Mouse (Mus musculus) kidney, embryonic 15.5 days (tissue): ENCODE measurements at regions not wholly inside any gene's neighbourhood (a gene's known extent, or its start where the extent isn't known, plus 50 kb on each side); places are given as distances from the start of the nearest gene placed in this dataset.

Experiments
- ATAC-seq: fragments of 200-750 bp; cut with Nextera tagmentation; replicated peaks from 2 replicates; pipeline ENCODE4 v1.8.0; 2017; ENCODE audit warnings: moderate TSS enrichment; ENCODE audit not compliant: low FRiP score
- H3K27ac ChIP-seq: fragments of 300-500 bp; sonication (generic); 2 replicates; pipeline ENCODE4 v1.5.1; 2015; ENCODE audit warnings: mild to moderate bottlenecking, inconsistent platforms
- H3K27me3 ChIP-seq: fragments of 300-500 bp; sonication (generic); 2 replicates; pipeline ENCODE4 v1.6.1; 2015; ENCODE audit warnings: inconsistent platforms
- H3K36me3 ChIP-seq: fragments of 300-500 bp; sonication (generic); 2 replicates; pipeline ENCODE4 v1.6.1; 2015; ENCODE audit warnings: inconsistent platforms
- H3K4me1 ChIP-seq: fragments of 300-500 bp; sonication (generic); 2 replicates; pipeline ENCODE4 v1.6.1; 2015; ENCODE audit warnings: inconsistent platforms
- H3K4me2 ChIP-seq: fragments of 300-500 bp; sonication (generic); 2 replicates; pipeline ENCODE4 v1.6.1; 2015; ENCODE audit warnings: moderate library complexity, mild to moderate bottlenecking, inconsistent platforms
- H3K4me3 ChIP-seq: fragments of 300-500 bp; sonication (generic); replicated peaks from 2 replicates; pipeline ENCODE4 v1.5.1; 2015; ENCODE audit warnings: mild to moderate bottlenecking, inconsistent platforms
- H3K9ac ChIP-seq: fragments of 300-500 bp; sonication (generic); 2 replicates; pipeline ENCODE4 v1.6.1; 2015; ENCODE audit warnings: mild to moderate bottlenecking, inconsistent platforms
- H3K9me3 ChIP-seq: fragments of 300-500 bp; sonication (generic); replicated peaks from 2 replicates; pipeline ENCODE4 v1.6.1; 2016; ENCODE audit warnings: inconsistent platforms
- WGBS: fragments of 180-500 bp; shearing (Covaris S2); methylation state at CpG from one replicate; pipeline ENCODE4 v1.1.7; 2015; ENCODE audit warnings: mixed read lengths; 5-methylcytosine and 5-hydroxymethylcytosine counted together

- H3K4me3 ChIP-seq, result no peak overlapping the region
- no peaks in the 10 kb centered on the region for H3K9me3 ChIP-seq
- WGBS, result 79% methylated on average over 7 of the region's 7 CpGs
- no peak overlapping the region for H3K9ac ChIP-seq
- H3K27me3 ChIP-seq, result 0 out of 2 replicates have a peak, but pooled peaks cover 2% of the 10 kb centered on the region
- ATAC-seq, result no peak
- no peaks in the 10 kb centered on the region for H3K36me3 ChIP-seq
- H3K4me2 ChIP-seq, result no peak overlapping the region
- no peak overlapping the region for H3K27ac ChIP-seq
- H3K4me1 ChIP-seq, result peaks cover 10% of the 10 kb centered on the region
These were observed 134.3 kb upstream of the Man2a1 start for GRCm38 (mm10) chr17:64466273-64466672.

DNA sequence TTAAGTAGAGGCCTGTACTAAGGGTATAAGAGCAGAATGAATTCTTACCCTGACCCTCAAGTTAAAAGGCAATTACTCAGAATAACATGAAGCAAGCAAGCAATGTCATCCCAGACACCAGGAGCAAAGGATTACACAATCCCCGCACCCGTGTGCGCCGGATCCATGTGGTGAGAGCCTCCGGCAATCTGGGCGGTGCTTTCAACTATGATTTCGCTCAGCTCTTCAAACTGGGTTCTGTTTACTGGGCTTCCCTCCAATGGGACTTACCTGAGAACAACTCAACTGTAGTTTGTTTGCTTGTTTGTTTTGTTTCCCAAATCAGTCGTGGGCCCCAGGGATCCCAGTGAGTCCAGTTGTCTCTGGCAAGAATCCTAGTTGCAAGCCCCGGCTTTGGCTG, 133.8 kb upstream of the Man2a1 start:
- peaks cover 10% of the 10 kb centered on the region for H3K4me1 ChIP-seq
- no peak overlapping the region for H3K9ac ChIP-seq
- 0 out of 2 replicates have a peak, but pooled peaks cover 2% of the 10 kb centered on the region for H3K27me3 ChIP-seq
- H3K9me3 ChIP-seq, result no peaks in the 10 kb centered on the region
- ATAC-seq, result no peak
- H3K4me2 ChIP-seq, result no peak overlapping the region
- H3K27ac ChIP-seq, result no peak overlapping the region
- 84% methylated on average over 9 of the region's 9 CpGs for WGBS
- H3K4me3 ChIP-seq, result no peak overlapping the region
- H3K36me3 ChIP-seq, result no peaks in the 10 kb centered on the region

DNA sequence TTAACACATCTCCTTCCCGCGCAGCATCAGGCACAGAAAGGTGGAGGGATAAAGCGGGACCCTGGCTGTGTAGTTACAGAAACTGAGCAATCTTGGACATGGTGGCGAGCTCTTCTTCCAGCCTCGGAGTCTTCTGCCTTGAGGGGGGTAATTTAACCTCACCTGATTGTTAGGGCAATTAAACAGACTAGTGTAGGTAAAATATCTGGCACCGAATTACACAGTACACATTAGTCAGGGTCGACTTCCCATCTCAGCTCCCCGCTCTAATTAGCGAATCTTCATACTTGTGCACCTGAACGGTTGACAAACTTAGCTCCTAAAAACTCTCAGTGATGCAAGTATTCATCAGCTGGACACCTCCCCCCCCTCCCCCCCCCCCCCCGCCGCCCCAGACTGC, 133.2 kb upstream of the Man2a1 start:
- 0 out of 2 replicates have a peak, but pooled peaks have one; percentile 33 for ATAC-seq
- Histone ChIP-seq H3K9me3 (no peaks in the 10 kb centered on the region), H3K4me2 (no peak overlapping the region), H3K9ac (no peak overlapping the region), H3K36me3 (no peaks in the 10 kb centered on the region), H3K4me3 (no peak overlapping the region), H3K27ac (no peak overlapping the region), H3K27me3 (0 out of 2 replicates have a peak, but pooled peaks cover 2% of the 10 kb centered on the region), H3K4me1 (peaks cover 10% of the 10 kb centered on the region)
- WGBS, result 53% methylated on average over 12 of the region's 12 CpGs

GRCm38 (mm10) chr17:64469754-64470400, 130.7 kb upstream of the Man2a1 start:
- no peaks in the 10 kb centered on the region for H3K36me3 ChIP-seq
- H3K27me3 ChIP-seq, result 0 out of 2 replicates have a peak, but pooled peaks cover 2% of the 10 kb centered on the region
- no peak for ATAC-seq
- peak overlapping the region; percentile 11 for H3K4me3 ChIP-seq
- no peak overlapping the region for H3K27ac ChIP-seq
- H3K4me1 ChIP-seq, result peaks cover 10% of the 10 kb centered on the region
- peak overlapping the region; percentile 50 for H3K4me2 ChIP-seq
- WGBS, result 16% methylated on average over 12 of the region's 12 CpGs
- no peaks in the 10 kb centered on the region for H3K9me3 ChIP-seq
- H3K9ac ChIP-seq, result no peak overlapping the region

DNA sequence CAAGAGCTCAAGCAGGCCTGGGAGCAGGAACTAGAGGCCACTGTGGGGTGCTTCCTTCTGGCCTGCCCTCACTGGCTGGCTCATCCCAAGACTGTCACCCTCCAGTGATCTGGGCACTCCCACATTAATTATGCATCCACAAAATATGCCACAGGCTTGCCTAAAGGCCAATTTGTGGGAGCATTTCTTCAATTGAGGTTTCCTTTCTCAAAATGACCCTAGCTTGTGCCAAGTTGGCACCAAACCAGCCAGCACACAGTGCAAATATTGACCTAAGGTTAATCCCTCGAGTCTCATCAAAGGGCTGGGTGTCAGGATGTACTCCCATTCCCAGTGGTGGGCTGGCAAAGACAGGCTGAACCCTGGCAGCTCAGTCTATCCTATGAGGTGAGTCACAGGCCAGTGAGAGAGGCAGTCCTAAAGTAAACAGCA, 119.9 kb upstream of the Man2a1 start:
- Histone ChIP-seq H3K36me3 (no peaks in the 10 kb centered on the region), H3K9ac (no peak overlapping the region), H3K9me3 (no peaks in the 10 kb centered on the region), H3K27ac (no peak overlapping the region), H3K4me1 (peaks cover 4% of the 10 kb centered on the region; the same call in 1 of the 2 replicates), H3K27me3 (no peaks in the 10 kb centered on the region), H3K4me3 (no peak overlapping the region), H3K4me2 (no peak overlapping the region)
- ATAC-seq, result peak; percentile 82
- WGBS, result 13% methylated on average over 1 of the region's 1 CpGs

DNA sequence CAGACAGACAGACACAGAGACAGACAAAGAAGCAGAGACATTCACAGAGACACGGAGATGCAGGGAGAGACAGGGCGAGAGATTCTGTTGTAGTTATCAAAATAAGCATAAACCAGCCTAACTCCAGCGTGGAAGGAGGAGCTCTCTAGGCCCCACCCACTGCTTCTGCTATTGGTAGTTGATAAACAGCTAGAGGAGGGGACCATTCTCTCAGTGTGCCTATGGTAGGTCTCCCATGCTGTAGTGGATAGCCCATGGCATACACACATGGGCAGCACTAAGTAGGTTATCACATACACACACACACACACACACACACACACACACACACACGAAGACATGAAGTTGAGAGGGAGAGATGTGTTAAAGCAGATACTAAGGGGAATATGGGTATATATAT, 115.7 kb upstream of the Man2a1 start:
- no peak for ATAC-seq
- Histone ChIP-seq H3K9me3 (no peaks in the 10 kb centered on the region), H3K4me2 (no peak overlapping the region), H3K36me3 (no peaks in the 10 kb centered on the region), H3K4me3 (no peak overlapping the region), H3K4me1 (peaks cover 15% of the 10 kb centered on the region), H3K27ac (no peak overlapping the region), H3K27me3 (no peaks in the 10 kb centered on the region), H3K9ac (no peak overlapping the region)
- WGBS, result 89% methylated on average over 4 of the region's 4 CpGs

DNA sequence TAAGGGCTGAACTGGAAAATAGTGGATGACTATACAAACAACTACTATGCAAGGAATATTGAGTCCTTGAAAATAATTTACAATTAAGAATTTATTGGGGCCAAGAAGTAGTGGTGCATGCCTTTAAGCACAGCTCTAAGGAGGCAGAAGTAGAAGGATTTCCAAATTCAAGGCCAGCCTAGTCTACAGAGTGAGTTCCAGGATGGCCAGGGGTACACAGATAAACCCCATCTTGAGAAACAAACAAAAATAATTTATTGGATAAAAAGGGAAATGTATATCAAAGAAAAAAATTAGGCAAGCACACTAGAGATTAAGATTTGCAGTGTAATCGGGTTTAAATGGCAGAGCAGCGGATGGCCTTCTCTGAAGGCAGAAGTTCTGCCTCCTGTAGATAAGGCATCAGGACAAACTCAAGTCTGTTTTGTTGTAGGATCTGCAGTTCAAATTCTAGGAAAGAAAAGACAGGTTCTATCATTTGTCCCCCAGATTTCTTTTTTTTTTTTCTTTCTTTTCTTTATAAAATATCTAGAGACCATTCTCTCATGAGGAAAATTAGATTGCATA, 110.7 kb upstream of the Man2a1 start:
- peaks cover 11% of the 10 kb centered on the region for H3K4me1 ChIP-seq
- no peaks in the 10 kb centered on the region for H3K9me3 ChIP-seq
- H3K27me3 ChIP-seq, result no peaks in the 10 kb centered on the region
- ATAC-seq, result no peak
- H3K9ac ChIP-seq, result no peak overlapping the region
- H3K36me3 ChIP-seq, result no peaks in the 10 kb centered on the region
- no peak overlapping the region for H3K4me2 ChIP-seq
- WGBS, result 93% methylated on average over 2 of the region's 2 CpGs
- H3K27ac ChIP-seq, result no peak overlapping the region
- no peak overlapping the region for H3K4me3 ChIP-seq

GRCm38 (mm10) chr17:64490664-64491063, 109.9 kb upstream of the Man2a1 start:
- Histone ChIP-seq H3K4me2 (no peak overlapping the region), H3K27ac (no peak overlapping the region), H3K9ac (no peak overlapping the region), H3K4me1 (peaks cover 11% of the 10 kb centered on the region), H3K9me3 (no peaks in the 10 kb centered on the region), H3K4me3 (no peak overlapping the region), H3K27me3 (no peaks in the 10 kb centered on the region), H3K36me3 (no peaks in the 10 kb centered on the region)
- no peak for ATAC-seq
- WGBS, result 93% methylated on average over 7 of the region's 7 CpGs

DNA sequence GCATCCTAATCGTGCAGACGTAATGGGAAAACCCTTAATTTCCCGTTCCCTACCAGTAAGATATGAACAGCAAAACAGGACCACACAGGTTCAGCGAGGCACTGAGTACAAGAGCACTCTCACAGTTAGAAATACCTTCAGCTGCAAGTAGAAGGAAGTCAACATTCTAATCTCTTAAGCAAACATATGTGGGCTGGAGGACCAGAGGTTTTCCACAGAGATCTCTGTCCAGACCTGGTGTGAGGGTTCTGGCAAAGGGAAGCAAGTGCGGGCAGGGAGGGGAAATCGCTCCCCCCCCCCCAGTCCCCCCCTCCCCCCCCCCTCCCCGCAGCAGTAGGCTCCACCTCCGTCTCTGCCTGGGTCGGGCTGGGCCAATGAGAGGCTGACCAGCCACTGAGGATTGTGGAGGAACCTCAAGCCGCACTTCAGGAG, 108.6 kb upstream of the Man2a1 start:
- 0 out of 2 replicates have a peak, but pooled peaks have one; percentile 49 for ATAC-seq
- Histone ChIP-seq H3K36me3 (no peaks in the 10 kb centered on the region), H3K4me3 (no peak overlapping the region), H3K9me3 (no peaks in the 10 kb centered on the region), H3K4me1 (0 out of 2 replicates have a peak, but pooled peaks cover 5% of the 10 kb centered on the region), H3K9ac (no peak overlapping the region), H3K27me3 (no peaks in the 10 kb centered on the region), H3K27ac (no peak overlapping the region), H3K4me2 (no peak overlapping the region)
- WGBS, result 73% methylated on average over 6 of the region's 10 CpGs

- Histone ChIP-seq H3K4me1 (0 out of 2 replicates have a peak, but pooled peaks cover 5% of the 10 kb centered on the region), H3K27me3 (no peaks in the 10 kb centered on the region), H3K4me2 (no peak overlapping the region), H3K4me3 (no peak overlapping the region), H3K9me3 (no peaks in the 10 kb centered on the region), H3K27ac (no peak overlapping the region), H3K36me3 (no peaks in the 10 kb centered on the region), H3K9ac (no peak overlapping the region)
- 58% methylated on average over 6 of the region's 9 CpGs for WGBS
- ATAC-seq, result peak; percentile 40; the same call in 1 of the 2 replicates
These were observed 107.8 kb upstream of the Man2a1 start for GRCm38 (mm10) chr17:64492614-64493269.

DNA sequence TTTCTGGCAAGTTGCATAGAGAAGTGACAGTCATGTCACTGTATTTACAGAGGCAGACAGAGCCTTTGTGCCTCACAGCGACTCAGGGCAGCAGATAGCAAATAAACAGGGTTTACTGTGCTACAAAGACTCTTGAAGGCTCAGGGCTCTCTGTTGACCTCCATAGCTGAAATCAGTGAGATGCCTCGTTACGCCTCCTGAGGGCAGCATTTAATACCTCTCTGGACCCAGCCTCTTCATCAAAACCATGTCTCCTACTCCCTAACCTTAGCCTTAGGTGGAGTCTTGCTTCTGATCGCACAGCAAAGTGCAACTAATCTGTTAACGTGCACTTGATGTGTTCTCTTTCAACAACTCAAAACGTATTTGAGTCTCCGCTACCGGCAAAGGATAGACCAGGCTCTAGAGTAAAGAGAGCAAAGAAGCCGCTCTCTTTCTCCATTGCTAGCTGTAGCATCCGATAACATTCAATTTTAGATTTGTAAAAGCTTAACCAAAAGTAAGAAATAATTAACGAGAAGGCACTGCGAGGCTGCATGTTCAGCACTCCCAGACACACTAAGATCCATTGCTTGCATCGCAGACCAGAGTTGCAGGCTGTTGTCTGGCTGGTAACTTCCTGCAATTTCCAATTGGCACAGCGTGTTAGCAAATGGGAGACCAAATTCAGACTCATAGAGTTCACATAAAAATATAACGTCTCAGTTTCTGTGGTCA, 101.1 kb upstream of the Man2a1 start:
- ATAC-seq, result peak; percentile 74; the same call in 1 of the 2 replicates
- Histone ChIP-seq H3K36me3 (no peaks in the 10 kb centered on the region), H3K27me3 (no peaks in the 10 kb centered on the region), H3K4me2 (peak overlapping the region; percentile 26; the same call in 1 of the 2 replicates), H3K9ac (no peak overlapping the region), H3K4me3 (no peak overlapping the region), H3K27ac (no peak overlapping the region), H3K4me1 (no peaks in the 10 kb centered on the region), H3K9me3 (no peaks in the 10 kb centered on the region)
- 51% methylated on average over 15 of the region's 15 CpGs for WGBS

DNA sequence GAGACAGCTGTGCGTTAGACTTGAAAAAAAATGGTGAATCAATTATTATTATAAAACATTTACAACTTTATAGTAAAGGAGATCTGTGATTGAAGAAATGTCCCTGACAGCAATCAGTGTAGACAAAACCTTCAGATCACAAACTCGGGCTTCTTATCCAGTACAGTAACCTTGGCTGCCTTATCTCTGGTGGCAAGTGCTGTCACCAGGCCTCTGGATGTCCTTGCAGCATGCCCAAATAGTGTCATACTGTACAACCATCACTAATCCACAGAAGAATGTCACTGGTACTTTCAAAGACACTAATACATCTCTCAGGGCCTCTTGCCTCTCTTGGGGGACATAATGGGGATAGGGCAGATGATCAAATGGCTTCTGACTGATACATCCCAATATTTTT, 98.2 kb upstream of the Man2a1 start:
- ATAC-seq, result no peak
- Histone ChIP-seq H3K9ac (no peak overlapping the region), H3K4me2 (no peak overlapping the region), H3K27me3 (no peaks in the 10 kb centered on the region), H3K9me3 (no peaks in the 10 kb centered on the region), H3K36me3 (no peaks in the 10 kb centered on the region), H3K4me1 (no peaks in the 10 kb centered on the region), H3K27ac (no peak overlapping the region), H3K4me3 (no peak overlapping the region)
- 86% methylated on average over 2 of the region's 2 CpGs for WGBS
